Mouse (Mus musculus) cerebellum, postnatal 36 days (tissue): Measurements from ENCODE around the gene Snx1.
A peak's percentile ranks its signal among the peaks of the same experiment; 100 is the strongest.

ENCODE experiments used
- DNase-seq, 2 experiments: peaks; one replicate each; pipeline ENCODE4 v3.0.0; 2021 to 2022; ENCODE audit warnings: mixed read lengths in 2 of 2

Snx1 gene

DNA sequence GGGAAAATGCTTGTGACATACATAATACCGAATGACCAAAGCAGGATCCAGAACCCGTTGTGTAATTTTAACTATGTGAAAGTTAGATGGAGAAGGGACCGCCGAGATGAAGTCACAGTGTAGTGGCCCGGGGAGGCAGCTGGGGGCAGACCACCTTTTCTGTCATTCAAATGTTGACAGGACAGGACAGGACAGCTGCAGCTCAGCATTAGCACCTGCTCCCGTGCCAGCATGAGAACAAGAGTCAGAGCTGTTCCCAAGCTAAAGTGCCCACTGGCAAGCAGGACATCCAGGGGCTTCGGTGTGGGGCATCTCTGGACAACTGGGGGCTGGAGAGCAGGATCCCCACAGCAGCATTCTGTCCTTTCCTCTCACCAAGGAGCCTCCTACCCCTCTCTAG, 39.3 kb downstream of the Snx1 start:
- no peak for DNase-seq

DNA sequence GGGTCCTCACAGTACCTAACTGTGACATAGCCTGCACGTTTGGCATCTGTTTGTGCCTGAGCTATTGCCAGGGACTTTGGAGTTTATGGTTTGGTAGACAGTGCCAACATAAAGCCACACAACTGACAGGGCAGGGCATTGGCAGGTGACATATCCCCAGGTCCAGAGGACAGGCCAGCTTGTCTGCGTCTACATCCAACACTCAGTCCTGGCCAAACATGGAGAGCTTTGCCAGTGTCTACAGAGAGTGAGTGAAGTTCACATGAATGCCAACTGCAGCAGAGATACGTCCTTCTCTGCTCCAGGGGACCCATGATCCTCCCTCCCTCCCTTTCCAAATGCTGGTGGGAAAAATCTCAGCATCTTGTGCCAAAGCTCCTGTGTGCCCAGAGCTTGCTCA, 42.2 kb downstream of the Snx1 start:
- DNase-seq: no peak

DNA sequence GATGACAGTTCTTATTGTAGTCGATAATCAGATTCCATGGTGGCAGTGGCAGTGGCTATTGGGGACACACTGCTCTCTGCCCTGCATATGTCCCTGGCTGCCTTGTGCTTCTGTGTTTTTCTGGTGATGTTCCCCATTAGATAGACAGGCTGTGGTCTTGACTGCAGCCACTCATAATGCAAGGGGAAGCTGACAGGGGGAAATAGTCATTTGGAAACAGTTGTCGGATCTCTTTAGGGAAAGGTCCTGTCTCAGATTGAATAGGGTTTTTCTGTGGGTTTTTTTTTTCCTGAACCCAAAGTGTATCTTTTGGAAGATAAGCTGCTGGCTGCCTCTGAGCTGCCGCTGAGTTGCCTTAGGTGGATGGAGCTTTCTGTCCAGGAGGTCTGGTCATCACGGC, 44.4 kb downstream of the Snx1 start:
- no peak for DNase-seq

DNA sequence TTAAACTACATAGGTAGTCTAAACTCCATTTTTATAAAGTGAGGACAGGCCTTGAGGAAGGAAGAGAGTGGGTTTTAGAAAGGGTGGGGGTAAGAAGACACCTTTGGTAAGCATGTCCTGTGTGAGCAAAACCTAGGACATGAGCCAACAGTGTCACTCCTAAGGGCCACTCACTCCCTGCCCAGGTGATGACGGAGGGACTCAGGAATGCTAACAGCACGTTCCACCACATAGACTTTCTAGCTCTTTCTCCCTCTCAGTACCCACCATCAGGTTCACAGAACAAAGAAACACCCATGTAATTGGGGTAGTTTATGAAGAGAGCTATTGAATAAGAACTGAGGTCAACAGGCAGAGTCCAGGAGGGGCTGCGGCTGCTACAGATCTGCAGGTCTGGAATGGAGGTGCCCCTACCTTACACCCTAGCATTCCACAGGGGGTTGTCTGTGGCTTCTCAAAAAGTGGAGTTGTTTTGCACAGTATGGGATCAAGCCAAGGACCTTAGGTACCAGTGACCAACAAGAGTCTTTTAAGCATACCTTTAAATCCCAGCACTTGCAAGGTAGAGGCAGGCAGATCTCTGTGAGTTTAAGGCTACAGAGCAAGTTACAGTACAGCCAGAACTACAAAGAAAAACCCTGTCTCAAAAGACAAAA, 45.5 kb downstream of the Snx1 start:
- DNase-seq: no peak

DNA sequence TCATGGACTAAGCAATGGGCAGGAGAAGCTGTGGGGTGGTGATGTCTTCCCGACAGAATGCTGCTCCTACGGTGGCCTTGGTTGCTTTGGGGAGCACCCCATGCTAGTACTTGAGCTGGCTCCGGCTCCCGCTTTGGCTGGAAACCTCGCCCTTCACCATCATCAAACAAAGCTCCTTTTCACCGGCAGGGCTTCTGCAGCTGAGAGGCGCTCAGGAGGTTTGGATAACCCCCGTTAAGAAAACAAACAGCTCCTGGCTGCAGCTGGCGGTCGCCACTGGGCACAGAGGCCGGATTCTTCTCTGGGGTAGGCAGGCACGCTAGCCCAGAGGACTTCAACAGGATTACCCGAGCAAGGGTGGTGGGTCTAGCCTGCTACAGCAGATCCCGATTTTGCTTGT, 47.9 kb downstream of the Snx1 start:
- no peak for DNase-seq

DNA sequence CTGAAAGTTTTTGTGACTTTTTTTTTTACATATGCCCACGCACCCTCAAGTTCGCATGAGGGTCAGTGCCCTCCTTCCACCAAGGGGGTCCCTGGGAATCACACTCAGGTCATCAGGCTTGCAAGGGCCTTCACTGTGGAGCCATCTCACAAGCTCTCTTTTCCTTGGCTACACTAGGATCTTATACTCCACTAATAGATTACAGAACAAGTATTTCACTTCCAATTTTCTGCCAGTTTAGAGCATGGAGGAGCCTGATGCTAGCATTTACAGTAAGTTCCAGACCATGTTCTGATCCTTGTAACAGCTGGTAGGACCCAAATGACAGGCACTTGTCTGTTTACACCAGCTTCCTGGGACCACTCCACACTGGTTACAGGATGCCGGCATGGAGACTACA, 48.3 kb downstream of the Snx1 start:
- no peak for DNase-seq

DNA sequence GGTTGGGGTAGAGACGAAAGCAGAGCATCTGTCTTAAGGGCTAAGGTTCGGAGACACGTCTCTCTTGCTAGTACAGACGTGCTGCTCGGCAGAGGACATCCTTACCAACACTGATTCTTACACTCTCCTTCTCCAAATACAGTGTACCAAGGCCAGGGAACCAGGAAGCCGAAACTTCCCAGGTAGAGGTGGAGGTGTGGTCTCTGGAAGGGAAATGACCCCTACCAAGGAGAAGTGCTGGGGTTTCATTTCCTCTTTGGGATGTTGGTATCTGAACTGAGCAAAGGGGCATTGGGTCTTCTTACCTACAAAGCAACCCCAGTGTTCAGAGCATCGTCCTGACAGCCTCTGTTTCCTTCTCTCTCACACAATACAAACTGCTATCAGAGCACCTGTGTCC, 53.6 kb downstream of the Snx1 start:
- DNase-seq: no peak

DNA sequence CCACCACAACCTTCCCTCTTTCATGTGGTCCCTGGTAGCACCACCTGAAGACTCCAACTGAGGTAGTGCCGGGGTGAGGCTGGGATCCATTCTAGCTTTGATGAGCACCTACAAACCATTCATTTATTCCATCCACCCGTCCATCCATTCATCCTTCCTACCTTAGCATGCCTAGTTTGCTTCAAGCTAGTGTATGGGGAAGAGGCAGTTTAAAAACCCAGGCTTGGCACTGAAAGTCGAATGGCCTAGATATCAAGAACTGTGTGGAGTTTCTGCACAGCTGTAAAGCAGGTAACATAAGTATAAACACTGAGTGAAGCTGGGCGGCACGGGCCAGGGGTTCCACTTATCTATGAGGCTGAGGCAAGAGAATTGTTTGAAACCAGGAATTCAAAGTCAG, 56.2 kb downstream of the Snx1 start:
- DNase-seq: no peak

DNA sequence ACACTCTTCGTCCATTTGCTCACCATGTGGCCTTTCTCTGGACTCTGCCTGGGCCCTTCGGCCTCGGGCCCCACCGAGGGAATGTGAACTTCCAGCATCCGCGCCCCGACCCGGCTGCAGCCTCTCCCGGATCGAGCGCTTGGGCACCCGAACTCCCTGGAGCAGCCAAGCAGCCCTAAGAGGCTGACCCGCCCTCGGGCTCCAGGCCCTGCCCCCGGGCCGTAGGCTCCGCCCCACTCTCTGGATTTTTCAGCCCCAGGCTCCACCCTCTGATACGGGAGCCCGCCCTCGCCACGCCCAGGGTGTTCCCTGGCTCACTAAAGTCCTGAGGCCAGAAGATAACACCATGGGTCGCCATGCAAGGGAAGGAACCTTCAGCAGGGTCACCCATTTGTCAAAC, 56.8 kb downstream of the Snx1 start, which contains the start of gene Snx22:
Gene Snx22, minus strand, starts transcription at position 137 of the 400 bp plus-strand sequence.
- DNase-seq: peak; percentile 78 to 85

DNA sequence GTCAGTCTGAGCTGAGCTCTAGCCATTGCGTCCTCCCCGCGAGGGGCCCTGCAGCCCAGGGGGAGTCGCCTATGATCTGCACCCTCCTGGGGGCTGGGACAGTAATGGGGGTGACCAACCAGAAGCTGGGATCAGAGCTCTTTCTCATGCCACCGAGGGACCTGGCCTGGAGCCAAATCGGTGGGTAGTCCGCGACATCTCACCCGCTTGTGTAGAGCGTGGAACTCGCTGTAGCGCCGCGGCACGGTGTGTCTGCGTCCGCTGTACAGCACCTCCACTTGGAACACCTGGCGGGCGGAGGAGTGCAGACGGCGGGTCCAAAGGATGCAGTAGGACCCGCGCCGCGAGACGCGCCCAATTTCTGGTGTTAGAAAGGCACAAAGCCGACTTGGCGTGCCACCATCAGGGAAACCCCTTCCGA, 57.4 kb downstream of the Snx1 start:
- DNase-seq: peak; percentile 31 to 42

DNA sequence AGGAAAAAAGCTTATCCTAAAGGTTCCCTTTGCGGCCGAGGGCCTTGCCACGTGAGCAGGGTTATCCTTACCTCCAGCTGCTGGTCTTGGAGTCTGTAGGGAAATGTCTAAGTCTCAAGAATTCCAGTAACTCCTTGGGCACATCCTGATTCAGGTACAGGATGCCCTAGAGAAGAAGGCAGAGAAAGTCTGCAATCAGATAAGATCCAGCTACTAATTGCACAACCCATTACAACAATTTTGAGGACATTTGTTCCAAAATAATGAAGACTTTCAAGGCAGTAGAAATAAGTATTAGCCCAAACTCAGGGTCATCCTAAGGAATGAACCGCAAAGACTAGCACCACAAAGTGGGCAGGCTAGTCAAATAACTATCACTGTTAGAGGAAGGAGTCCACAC, 58.3 kb downstream of the Snx1 start:
- no peak for DNase-seq

DNA sequence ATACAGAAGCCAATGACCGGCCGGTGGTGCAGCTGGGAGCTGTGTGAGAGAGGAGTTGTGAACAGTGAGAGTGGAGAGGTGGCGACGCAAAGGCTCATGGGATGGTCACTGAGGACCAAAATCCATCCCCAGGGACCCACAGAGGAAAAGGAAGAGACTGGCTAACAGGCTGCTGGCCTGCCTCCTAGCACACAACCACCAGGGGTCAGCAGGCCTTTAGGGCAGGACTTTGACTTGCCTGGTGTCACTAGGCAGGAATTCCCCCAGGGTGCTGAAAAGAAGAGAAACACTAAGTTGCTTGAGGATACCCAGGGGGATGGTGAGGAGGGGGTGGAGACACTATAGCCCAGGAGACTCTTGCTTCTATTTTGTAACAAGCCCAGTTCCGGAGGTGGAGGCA, 58.8 kb downstream of the Snx1 start:
- no peak for DNase-seq

DNA sequence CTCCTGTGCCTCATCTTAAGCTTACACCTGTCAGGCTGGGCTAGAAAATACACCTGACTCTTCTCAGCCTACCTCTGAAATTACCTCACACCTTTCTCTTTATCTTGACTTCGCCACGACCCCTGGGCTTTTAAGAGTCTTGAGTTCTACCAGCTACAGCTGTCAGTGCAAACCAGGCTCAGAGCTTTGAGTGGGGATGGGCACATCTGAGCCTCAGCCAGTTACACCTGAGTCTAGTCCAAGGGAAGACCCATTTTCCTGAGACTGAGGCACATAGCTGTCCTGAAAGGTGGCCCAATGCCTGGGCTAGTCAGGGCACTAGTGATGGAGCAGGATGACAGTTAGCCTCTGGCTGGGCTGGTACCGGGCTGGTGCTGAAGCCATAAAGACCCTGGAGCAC, 59.6 kb downstream of the Snx1 start:
- no peak for DNase-seq

DNA sequence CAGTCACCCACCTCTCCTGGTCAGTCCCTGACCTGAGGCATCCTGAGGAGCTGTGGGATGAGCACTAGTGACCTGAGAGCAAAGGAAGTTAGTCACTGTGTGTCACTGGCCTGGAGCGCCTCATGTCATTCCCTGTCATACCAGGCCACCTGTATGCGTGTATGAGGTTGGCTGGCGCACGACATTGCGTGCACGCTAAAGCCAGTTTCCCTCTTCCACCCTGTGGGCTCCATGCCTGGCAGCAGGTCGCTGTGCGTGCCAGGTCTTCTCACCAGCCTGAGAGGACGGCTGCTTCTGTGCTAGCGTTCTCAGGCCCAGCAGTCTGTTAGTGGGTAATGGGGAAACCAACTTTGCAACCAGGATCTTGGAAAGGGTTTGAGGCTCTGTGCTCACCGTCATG, 62.1 kb downstream of the Snx1 start:
- no peak for DNase-seq

DNA sequence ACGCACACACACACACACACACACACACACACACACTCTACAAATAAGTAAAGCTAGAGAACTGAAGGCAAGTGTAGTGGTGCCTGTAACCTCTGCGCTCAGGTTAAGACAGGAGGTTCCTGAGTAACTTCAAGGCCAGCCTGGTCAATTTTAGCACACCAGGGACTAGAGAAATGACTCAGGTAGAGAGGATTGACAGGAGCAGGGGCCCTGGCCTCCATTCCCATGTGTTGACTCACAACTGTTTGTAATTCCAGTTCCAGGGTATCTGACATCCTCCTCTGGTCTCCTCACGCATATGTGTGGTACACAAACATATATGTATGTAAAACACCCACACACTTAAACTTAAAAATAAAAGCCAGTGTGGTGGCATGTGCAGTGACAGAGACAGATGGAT, 62.9 kb downstream of the Snx1 start:
- no peak for DNase-seq

DNA sequence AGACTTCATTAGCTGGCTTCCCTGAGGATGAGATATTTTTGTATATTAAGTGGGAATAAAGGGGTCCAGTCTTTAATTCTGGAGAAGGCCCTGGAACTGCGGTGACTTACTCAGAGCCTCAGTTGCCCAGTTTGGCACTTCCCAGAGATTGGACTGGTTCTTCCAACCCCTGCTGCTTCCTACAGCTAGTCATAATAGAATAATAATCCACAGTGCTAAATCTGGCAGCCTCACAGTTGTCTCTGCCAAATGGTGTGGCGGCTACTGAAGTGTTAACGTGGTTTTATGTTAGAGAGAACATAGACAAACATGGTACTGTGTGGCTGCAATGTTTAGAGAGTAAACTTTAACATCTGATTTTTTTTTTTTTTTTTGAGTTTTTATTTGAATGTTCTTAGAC, 64.7 kb downstream of the Snx1 start:
- DNase-seq: no peak

DNA sequence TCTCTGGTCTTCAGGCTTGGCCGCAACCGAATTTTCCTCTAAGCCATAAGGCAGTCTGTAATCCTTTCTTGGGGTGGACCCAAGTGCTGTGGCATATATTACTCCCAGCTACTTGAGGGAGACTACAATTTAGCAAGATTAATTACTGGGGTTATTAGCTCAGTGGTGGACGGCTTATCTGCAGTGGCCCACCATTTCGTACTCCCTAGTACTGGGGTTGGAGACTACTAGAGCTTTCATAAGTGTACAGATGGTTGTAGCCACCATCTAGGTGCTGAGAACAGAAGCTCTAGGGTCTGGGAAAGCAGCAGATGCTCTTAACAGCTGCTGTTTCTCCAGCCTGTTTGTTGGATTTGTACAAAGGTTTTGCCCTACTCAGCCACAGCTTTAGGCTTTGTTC, 65.4 kb downstream of the Snx1 start:
- DNase-seq: no peak

DNA sequence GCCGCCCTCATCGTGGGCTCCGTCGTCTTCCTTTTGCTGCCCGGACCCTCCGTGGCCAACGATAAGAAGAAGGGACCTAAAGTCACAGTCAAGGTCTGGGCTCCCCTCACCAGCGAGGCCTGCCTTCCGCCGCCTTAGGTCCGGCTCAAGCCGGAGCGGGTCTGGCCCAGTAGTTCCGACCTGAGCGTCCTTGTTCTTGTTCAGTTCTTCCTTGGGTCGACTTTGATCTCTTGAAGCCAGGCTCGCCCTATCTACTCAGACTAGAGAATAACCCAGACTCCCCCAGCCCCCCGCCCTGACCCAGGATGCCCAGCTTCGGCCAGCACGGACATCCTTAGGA, 66.1 kb downstream of the Snx1 start:
- no peak for DNase-seq

DNA sequence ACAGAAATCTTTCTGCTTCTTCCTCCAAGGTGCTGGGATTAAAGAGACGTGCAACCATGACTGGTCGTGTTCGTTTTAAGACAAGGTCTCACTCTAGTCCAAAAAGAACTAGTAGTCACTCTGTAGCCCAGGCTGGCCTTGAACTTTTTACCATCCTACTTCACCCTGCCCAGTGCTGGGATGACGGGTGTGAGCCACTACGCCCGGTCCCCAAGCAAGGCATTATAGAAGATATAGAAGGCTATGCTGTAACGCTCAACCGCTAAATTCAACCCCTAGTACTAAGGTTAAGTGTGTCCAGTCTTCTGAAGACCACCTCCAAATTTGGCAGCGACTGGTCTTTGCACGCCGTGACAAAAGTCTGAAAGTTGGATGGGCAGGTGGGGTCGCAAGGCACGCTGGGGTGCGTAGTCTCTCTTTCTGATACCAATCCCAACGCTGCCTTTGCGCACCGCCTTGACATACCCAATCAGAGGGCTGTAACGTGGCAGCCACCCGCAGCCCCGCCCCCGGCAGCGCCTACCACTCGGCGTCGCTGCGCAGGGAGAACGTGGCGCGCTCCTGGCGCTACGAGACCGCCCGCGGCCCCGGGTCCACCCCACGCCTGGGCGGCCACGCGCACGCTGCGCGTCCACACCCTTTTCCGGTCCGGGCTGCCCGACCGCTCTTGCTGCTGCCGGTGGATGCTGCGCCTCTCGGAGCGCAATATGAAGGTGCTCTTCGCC, 66.6 kb downstream of the Snx1 start, which contains the start of gene Ppib:
Gene Ppib, plus strand, starts transcription at position 640 of the 725 bp plus-strand sequence.
- DNase-seq: peak; percentile 97 to 99

DNA sequence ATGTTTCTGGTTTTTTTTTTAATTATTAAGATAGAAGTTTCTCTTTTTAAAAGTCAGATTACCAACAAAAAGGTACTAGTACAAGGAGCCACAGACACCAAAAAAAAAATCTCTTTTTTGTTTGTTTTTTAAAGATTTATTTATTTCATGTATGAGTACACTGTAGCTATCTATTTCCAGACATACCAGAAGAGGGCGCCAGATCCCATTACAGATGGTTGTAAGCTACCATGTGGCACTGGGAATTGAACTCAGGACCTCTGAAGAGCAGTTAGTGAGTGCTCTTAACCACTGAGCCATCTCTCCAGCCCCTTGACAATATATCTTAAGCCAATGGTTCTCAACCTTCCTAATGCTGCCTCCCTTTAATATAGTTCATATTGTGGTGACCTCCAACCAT, 72.8 kb downstream of the Snx1 start:
- no peak for DNase-seq

DNA sequence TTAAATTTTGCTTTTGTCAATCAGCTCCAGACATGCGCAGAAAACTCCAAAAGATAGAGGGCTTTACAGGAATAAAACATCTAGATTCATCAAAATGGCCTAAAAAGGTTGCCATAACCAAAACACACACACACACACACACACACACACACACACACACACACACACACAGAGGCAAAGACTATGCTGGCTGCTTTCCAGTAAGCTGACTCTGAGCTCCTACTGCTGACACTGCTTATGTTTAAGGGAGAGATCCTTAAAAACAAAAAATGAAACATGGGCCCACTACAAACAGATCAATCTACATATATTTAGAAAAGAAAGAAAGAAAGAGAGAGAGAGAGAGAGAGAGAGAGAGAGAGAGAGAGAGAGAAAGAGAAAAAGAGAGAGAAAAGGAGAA, 73.7 kb downstream of the Snx1 start:
- DNase-seq: no peak

DNA sequence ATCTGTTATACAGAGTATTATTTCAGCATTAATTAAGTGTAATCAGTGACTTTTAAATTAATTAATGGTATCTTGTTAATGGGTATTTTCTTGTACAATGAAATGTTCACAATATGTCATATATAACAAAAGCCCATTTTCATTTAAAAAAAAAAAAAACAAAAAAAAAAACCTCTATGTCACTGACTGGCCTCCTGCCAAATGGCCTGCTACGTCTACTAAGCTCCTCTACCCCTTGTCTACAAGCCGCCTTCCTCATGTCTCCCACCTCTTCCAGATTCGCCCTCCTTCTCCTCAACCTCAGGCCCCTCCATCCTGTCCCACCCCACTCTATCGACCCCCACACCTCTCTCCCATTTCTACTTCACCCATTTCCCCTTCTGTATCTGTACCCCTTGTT, 74.9 kb downstream of the Snx1 start:
- no peak for DNase-seq

DNA sequence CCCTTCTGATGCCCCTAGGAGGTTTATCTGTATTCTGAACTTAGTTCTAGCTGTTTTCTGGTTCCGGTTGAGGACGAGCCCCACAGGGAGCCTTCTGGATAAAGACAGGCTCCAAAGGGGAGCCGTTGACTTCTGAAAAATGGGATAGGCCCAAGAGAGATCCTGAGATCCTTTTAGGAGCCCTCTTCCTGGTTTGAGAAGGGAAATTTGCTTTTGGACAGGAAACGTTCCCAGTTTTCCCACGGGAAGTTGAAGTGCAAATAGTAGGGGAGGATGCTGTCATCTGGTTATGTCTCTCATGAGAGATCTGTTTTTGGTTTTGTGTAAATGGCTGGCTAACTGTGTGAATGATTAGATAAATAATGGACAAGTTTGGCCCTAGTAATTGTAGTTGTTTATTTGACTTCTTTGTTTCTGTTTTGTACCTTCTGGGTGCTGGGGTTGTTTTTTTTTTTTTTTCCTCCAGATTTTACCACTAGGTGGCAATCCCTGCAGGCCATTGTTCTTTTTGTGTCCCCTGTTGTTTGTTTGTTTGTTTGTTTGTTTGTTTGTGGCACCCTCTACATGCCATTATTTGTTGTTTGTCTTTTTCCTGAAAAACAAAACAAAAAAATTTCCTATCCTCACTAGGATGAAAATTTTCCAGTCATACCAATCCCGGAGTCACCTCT, 76.3 kb downstream of the Snx1 start:
- DNase-seq: no peak

DNA sequence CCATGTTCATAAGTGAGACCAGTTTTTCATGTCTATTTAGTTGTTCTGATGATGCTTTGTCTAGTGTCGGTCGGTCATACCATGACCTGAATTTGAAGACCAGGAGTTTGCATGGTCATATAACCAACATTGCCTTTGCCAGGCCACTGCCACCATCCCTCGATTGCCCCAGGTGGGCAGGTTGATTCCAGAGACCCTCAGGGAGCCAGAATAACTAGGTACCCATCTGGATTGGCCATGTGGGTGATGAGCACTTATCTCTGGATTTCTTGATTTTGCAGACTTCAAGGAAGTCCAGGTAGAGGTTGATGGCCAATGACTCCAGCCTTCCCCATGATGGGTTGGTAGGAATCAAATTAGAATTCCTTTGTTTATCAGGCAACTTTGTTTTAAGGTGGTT, 83.1 kb downstream of the Snx1 start:
- DNase-seq: no peak
